Mouse (Mus musculus) liver, embryonic 16.5 days (tissue): ENCODE results near the gene Gab2. TPM values are rescaled to one million over a fixed set of nuclear protein-coding genes. Genes with fewer than 3 reads are reported as not detected.
"Not testable (repeated sequence)": the region's sequence is repeated elsewhere in the genome, so short reads cannot be mapped to it uniquely, and the experiment has no call there.

ENCODE experiments used
- ATAC-seq: fragments of 200-750 bp; cut with Nextera tagmentation; 2 replicates; pipeline ENCODE4 v1.8.0; 2017; ENCODE audit warnings: low read depth, mild to moderate bottlenecking, moderate number of reproducible peaks, moderate library complexity
- H3K27ac ChIP-seq: fragments of 300-500 bp; sonication (generic); 2 replicates; pipeline ENCODE4 v1.5.1; 2014; ENCODE audit warnings: mild to moderate bottlenecking, low read length
- H3K27me3 ChIP-seq: fragments of 300-500 bp; sonication (generic); 2 replicates; pipeline ENCODE4 v1.6.1; 2014; ENCODE audit warnings: low read depth, low read length, mixed read lengths; ENCODE audit not compliant: control insufficient read depth, insufficient read depth
- H3K36me3 ChIP-seq: fragments of 300-500 bp; sonication (generic); 2 replicates; pipeline ENCODE4 v1.6.1; 2014; ENCODE audit warnings: mild to moderate bottlenecking; ENCODE audit not compliant: control insufficient read depth, insufficient read depth
- H3K4me1 ChIP-seq: fragments of 300-500 bp; sonication (generic); 2 replicates; pipeline ENCODE4 v1.6.1; 2014; ENCODE audit warnings: low read depth, low read length, mixed read lengths; ENCODE audit not compliant: control insufficient read depth
- H3K4me2 ChIP-seq: fragments of 300-500 bp; sonication (generic); 2 replicates; pipeline ENCODE4 v1.6.1; 2014; ENCODE audit warnings: low read depth, low read length, mixed read lengths
- H3K4me3 ChIP-seq: fragments of 300-500 bp; sonication (generic); 2 replicates; pipeline ENCODE4 v1.5.1; 2014; ENCODE audit warnings: low read depth, mild to moderate bottlenecking, low read length
- H3K9ac ChIP-seq: fragments of 300-500 bp; sonication (generic); 2 replicates; pipeline ENCODE4 v1.6.1; 2014; ENCODE audit warnings: low read depth, low read length
- H3K9me3 ChIP-seq: fragments of 300-500 bp; sonication (generic); replicated peaks from 2 replicates; pipeline ENCODE4 v1.6.1; 2016; ENCODE audit warnings: low read length; ENCODE audit not compliant: control insufficient read depth
- WGBS: fragments of 180-500 bp; shearing (Covaris S2); extraction: QIAGEN DNeasy Blood & Tissue Kit; methylation state at CpG from one replicate; pipeline ENCODE4 v1.1.7; 2014; ENCODE audit not compliant: insufficient replicate concordance; 5-methylcytosine and 5-hydroxymethylcytosine counted together
- polyA plus RNA-seq: library from polyadenylated mRNA; unstranded; fragments of >200 nt; fragmentation: Nextera tagmentation; extraction: Ambion mirVana; gene quantifications from 2 replicates; pipeline ENCODE4 v1.2.1, GENCODE M21; 2015

Gab2 gene
- polyA plus RNA-seq, 1 experiment from 2014 or later: 2.1 TPM

DNA sequence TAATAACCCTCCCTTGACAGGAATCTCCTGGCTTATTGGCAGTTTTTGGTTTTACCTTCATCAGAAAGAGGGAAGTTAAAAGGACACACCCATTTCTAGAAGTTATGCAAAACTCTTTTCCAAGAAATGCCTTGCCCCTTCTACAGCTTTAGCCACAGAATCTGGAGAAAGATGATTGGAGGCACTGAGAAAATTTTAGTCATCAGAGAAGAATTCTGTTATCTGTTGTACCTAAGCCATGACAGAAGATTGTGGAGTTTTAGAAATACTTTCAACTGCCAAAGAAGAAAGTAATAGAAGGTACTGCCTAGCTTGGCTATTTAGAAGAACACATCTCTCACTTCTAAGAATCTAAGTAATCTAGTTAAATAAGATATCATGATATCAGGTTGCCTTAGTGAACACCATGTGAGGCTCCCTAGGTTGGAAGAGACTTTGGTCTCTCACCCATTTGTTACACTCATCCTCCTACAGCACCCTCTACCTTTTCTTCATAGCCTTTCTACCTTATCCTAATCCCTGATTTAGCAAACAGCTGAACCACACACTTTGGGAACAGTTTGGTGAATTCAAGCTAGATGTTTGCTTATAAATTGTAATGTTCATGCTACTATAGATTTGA, 128.8 kb downstream of the Gab2 start:
- no peak overlapping the region for H3K4me3 ChIP-seq
- H3K27me3 ChIP-seq: no peaks in the 10 kb centered on the region
- peaks cover 22% of the 10 kb centered on the region for H3K4me1 ChIP-seq
- H3K4me2 ChIP-seq: peak overlapping the region; percentile 47
- ATAC-seq: peak; percentile 55
- peak overlapping the region; percentile 74 for H3K27ac ChIP-seq
- H3K9me3 ChIP-seq: no peaks in the 10 kb centered on the region
- no peaks in the 10 kb centered on the region for H3K36me3 ChIP-seq
- H3K9ac ChIP-seq: no peak overlapping the region

DNA sequence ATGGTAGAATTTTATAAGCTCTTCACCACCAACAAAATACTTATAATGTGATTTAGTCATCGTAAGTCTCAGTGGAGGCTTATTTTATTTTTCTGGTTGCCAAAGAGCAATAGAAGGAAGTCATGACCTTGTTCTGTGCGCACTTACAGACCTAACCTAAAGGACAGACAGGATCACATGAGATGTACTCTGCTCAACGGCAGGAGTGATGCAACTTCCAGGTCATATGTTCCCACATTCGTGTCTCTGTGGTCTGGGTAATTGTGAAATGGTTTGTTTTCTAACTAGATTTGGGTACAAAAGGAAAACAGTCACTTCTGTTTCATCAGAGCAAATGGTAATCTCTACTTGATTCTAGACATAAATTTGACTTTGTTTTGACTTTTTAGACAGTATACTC, 129.7 kb downstream of the Gab2 start:
- 15% methylated on average over 4 of the region's 4 CpGs for WGBS
- Histone ChIP-seq H3K9ac (no peak overlapping the region), H3K27me3 (no peaks in the 10 kb centered on the region), H3K4me2 (peak overlapping the region; percentile 21; the same call in 1 of the 2 replicates), H3K4me1 (peaks cover 22% of the 10 kb centered on the region), H3K4me3 (no peak overlapping the region), H3K36me3 (no peaks in the 10 kb centered on the region), H3K27ac (peak overlapping the region; percentile 58), H3K9me3 (no peaks in the 10 kb centered on the region)
- peak; percentile 79 for ATAC-seq

GRCm38 (mm10) chr7:97223836-97224235, 142.4 kb downstream of the Gab2 start:
- WGBS: 70% methylated on average over 2 of the region's 2 CpGs

DNA sequence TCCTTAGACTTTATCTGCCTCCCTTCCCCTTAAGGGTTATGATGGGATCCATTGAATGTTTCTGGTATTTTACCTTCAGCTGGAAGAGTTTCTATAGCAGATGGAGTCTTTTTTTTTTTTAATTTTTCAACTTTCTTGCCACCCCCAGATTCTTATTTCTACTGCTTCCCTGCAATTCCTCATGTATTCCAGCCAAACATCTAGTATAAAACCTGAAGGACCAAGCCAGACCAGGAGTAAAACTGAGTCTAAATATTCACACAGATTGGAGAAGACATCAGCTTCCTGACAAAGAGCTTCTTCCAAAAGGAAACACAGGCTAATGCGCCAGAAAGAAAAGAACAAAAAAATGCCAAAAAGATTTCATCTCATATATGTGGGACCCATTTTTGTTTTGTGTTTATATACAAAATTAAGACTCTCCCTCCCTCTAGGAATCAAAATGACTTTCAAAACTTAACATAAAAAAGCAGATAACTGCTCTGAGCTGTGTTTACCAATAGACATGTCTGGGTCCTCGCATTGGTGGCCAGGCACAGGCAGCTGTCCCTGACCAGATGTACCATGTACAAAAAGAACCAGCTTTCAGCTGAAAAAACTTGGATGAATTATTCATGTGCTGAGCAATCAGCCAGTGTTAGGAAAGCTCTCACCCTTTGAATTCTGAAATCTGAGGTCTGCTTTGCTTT, 164.0 kb downstream of the Gab2 start:
- 87% methylated on average over 2 of the region's 2 CpGs for WGBS
- no peaks in the 10 kb centered on the region for H3K4me1 ChIP-seq
- H3K4me2 ChIP-seq: no peak overlapping the region
- H3K27ac ChIP-seq: no peak overlapping the region
- ATAC-seq: no peak
- H3K4me3 ChIP-seq: no peak overlapping the region
- H3K36me3 ChIP-seq: no peaks in the 10 kb centered on the region
- H3K9ac ChIP-seq: no peak overlapping the region
- no peaks in the 10 kb centered on the region for H3K27me3 ChIP-seq
- H3K9me3 ChIP-seq: no peaks in the 10 kb centered on the region

More at GRCm38 (mm10) chr7:97223836-97224235, 142.4 kb downstream of the Gab2 start:
- H3K27me3 ChIP-seq: no peaks in the 10 kb centered on the region
- no peak for ATAC-seq
- no peaks in the 10 kb centered on the region for H3K36me3 ChIP-seq
- H3K9me3 ChIP-seq: no peaks in the 10 kb centered on the region
- no peak overlapping the region for H3K27ac ChIP-seq
- H3K4me2 ChIP-seq: no peak overlapping the region
- H3K4me3 ChIP-seq: no peak overlapping the region
- H3K4me1 ChIP-seq: no peaks in the 10 kb centered on the region
- H3K9ac ChIP-seq: no peak overlapping the region

GRCm38 (mm10) chr7:97245950-97246578, 164.7 kb downstream of the Gab2 start:
- not testable (repeated sequence) for H3K4me2 ChIP-seq, ATAC-seq, H3K9me3 ChIP-seq, H3K4me3 ChIP-seq, H3K27ac ChIP-seq, H3K4me1 ChIP-seq, H3K9ac ChIP-seq, H3K36me3 ChIP-seq, H3K27me3 ChIP-seq
- WGBS: 67% methylated on average over 2 of the region's 2 CpGs

- H3K4me2 ChIP-seq: no peak overlapping the region
- H3K27ac ChIP-seq: no peak overlapping the region
Measured at GRCm38 (mm10) chr7:97247661-97248060, 166.3 kb downstream of the Gab2 start.

DNA sequence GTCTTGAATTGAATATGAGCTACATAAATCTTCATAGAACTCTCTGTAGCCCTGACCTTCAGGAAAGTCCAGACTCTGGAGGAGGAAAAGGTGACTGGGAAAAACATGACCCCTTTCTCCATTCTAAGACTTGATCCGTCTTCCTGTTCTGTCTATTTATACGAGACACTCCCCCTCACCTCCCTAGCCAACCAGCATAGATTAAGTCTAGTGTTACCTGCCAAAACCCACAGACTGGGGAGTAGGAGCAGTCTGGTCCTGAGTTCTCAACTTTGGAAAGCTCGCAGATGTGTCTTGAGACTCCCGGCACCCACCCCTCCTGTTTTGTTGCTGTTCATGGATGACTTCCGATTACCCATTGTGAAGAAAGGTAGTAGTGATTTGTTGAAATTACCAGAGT, 166.8 kb downstream of the Gab2 start:
- no peaks in the 10 kb centered on the region for H3K36me3 ChIP-seq
- no peaks in the 10 kb centered on the region for H3K4me1 ChIP-seq
- no peaks in the 10 kb centered on the region for H3K27me3 ChIP-seq
- H3K9me3 ChIP-seq: no peaks in the 10 kb centered on the region
- no peak overlapping the region for H3K27ac ChIP-seq
- H3K4me3 ChIP-seq: no peak overlapping the region
- no peak overlapping the region for H3K9ac ChIP-seq
- no peak overlapping the region for H3K4me2 ChIP-seq
- no peak for ATAC-seq
- 75% methylated on average over 5 of the region's 5 CpGs for WGBS

More at GRCm38 (mm10) chr7:97247661-97248060, 166.3 kb downstream of the Gab2 start:
- Histone ChIP-seq H3K4me1 (no peaks in the 10 kb centered on the region), H3K27me3 (no peaks in the 10 kb centered on the region), H3K36me3 (no peaks in the 10 kb centered on the region), H3K9me3 (no peaks in the 10 kb centered on the region), H3K4me3 (no peak overlapping the region), H3K9ac (no peak overlapping the region)
- WGBS: 54% methylated on average over 1 of the region's 1 CpGs
- ATAC-seq: no peak

DNA sequence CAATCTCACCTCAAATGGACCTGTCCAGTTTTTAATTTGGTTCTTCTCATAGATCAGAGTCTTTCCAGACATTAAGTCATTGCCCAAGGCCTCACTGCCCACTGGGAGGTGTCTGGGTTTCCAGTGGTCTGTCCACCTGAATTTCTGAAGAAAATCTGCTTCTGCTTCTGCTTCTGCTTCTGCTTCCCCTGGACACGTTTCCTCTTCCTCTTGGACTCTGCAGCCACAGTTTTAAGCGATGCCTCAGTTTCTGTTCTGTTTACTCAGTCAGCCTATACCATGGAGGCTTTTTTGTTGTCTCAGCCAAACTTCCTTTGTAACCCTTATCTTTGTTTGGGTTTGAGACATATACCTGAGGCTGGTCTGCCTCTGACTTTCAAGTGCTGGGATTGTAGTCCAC, 170.3 kb downstream of the Gab2 start:
- Histone ChIP-seq H3K27me3 (no peaks in the 10 kb centered on the region), H3K4me3 (no peak overlapping the region), H3K4me1 (no peaks in the 10 kb centered on the region), H3K36me3 (no peaks in the 10 kb centered on the region), H3K9ac (no peak overlapping the region), H3K27ac (no peak overlapping the region), H3K9me3 (no peaks in the 10 kb centered on the region), H3K4me2 (no peak overlapping the region)
- no peak for ATAC-seq
- 26% methylated on average over 2 of the region's 2 CpGs for WGBS

- H3K4me2 ChIP-seq: no peak overlapping the region
- H3K27ac ChIP-seq: no peak overlapping the region
- no peak overlapping the region for H3K9ac ChIP-seq
- H3K4me1 ChIP-seq: no peaks in the 10 kb centered on the region
- H3K9me3 ChIP-seq: no peaks in the 10 kb centered on the region
- H3K4me3 ChIP-seq: no peak overlapping the region
- ATAC-seq: no peak
- no peaks in the 10 kb centered on the region for H3K27me3 ChIP-seq
- no peaks in the 10 kb centered on the region for H3K36me3 ChIP-seq
- 86% methylated on average over 1 of the region's 1 CpGs for whole genome bisulfite sequencing
Measured at GRCm38 (mm10) chr7:97262541-97262940, 181.2 kb downstream of the Gab2 start.
